Mouse (Mus musculus): ENCODE measurements around the gene Actn4. TPM values are rescaled to one million over a fixed set of nuclear protein-coding genes. Genes with fewer than 3 reads are reported as not detected.

Actn4 gene
- polyA plus RNA-seq, 1 experiment from 2014 or later: 138 TPM

Other genes with a start within 250 kb of the Actn4 start
- 3.1 and 3.4 TPM in 2 replicates for gene Fbxo17, start 245.5 kb downstream of the Actn4 start, polyA plus RNA-seq (2015; fragmentation: Nextera tagmentation; extraction: Ambion mirVana)
- gene Mrps12, start 220.5 kb downstream of the Actn4 start, polyA plus RNA-seq (2015; fragmentation: Nextera tagmentation; extraction: Ambion mirVana): 108 and 114 TPM in 2 replicates
- 20.6 and 22.6 TPM in 2 replicates for gene Sars2, start 220.3 kb downstream of the Actn4 start, polyA plus RNA-seq (2015; fragmentation: Nextera tagmentation; extraction: Ambion mirVana)
- 3.1 and 3.6 TPM in 2 replicates for gene Ccer2, start 206.2 kb downstream of the Actn4 start, polyA plus RNA-seq (2015; fragmentation: Nextera tagmentation; extraction: Ambion mirVana)
- 105 and 111 TPM in 2 replicates for gene Sirt2, start 195.6 kb downstream of the Actn4 start, polyA plus RNA-seq (2015; fragmentation: Nextera tagmentation; extraction: Ambion mirVana)
- gene Nfkbib, start 194.8 kb downstream of the Actn4 start, polyA plus RNA-seq (2015; fragmentation: Nextera tagmentation; extraction: Ambion mirVana): 58.6 and 59.5 TPM in 2 replicates
- gene Rinl, start 173.4 kb downstream of the Actn4 start, polyA plus RNA-seq (2015; fragmentation: Nextera tagmentation; extraction: Ambion mirVana): 2.7 and 2.8 TPM in 2 replicates
- gene Hnrnpl, start 153.8 kb downstream of the Actn4 start, polyA plus RNA-seq (2015; fragmentation: Nextera tagmentation; extraction: Ambion mirVana): 200 and 202 TPM in 2 replicates
- 81.8 and 87.5 TPM in 2 replicates for gene Ech1, start 137.1 kb downstream of the Actn4 start, polyA plus RNA-seq (2015; fragmentation: Nextera tagmentation; extraction: Ambion mirVana)
- 5.6 and 6.3 TPM in 2 replicates for gene Lgals4, start 128.5 kb downstream of the Actn4 start, polyA plus RNA-seq (2015; fragmentation: Nextera tagmentation; extraction: Ambion mirVana)
- 6.4 and 7.4 TPM in 2 replicates for gene Lgals7, start 98.5 kb downstream of the Actn4 start, polyA plus RNA-seq (2015; fragmentation: Nextera tagmentation; extraction: Ambion mirVana)
- 0.38 and 0.43 TPM in 2 replicates for gene Capn12, start 80.9 kb downstream of the Actn4 start, polyA plus RNA-seq (2015; fragmentation: Nextera tagmentation; extraction: Ambion mirVana)
- gene Eif3k, start 19.5 kb upstream of the Actn4 start, polyA plus RNA-seq (2015; fragmentation: Nextera tagmentation; extraction: Ambion mirVana): 315 and 332 TPM in 2 replicates
- 4.1 and 6.4 TPM in 2 replicates for gene Map4k1, start 19.7 kb upstream of the Actn4 start, polyA plus RNA-seq (2015; fragmentation: Nextera tagmentation; extraction: Ambion mirVana)
- gene Ryr1, start 162.8 kb upstream of the Actn4 start, polyA plus RNA-seq (2015; fragmentation: Nextera tagmentation; extraction: Ambion mirVana): 8.5 and 9.8 TPM in 2 replicates
- 0.48 and 0.68 TPM in 2 replicates for gene Rasgrp4, start 172.5 kb upstream of the Actn4 start, polyA plus RNA-seq (2015; fragmentation: Nextera tagmentation; extraction: Ambion mirVana)
- gene Fam98c, start 193.9 kb upstream of the Actn4 start, polyA plus RNA-seq (2015; fragmentation: Nextera tagmentation; extraction: Ambion mirVana): 24.7 and 24.8 TPM in 2 replicates
- gene Ggn, start 207.9 kb upstream of the Actn4 start, polyA plus RNA-seq (2015; fragmentation: Nextera tagmentation; extraction: Ambion mirVana): 0.49 and 0.65 TPM in 2 replicates
- 7.1 and 8.2 TPM in 2 replicates for gene Spred3, start 208.1 kb upstream of the Actn4 start, polyA plus RNA-seq (2015; fragmentation: Nextera tagmentation; extraction: Ambion mirVana)
- 303 and 305 TPM in 2 replicates for gene Psmd8, start 218.4 kb upstream of the Actn4 start, polyA plus RNA-seq (2015; fragmentation: Nextera tagmentation; extraction: Ambion mirVana)